Mouse (Mus musculus): Measurements from ENCODE around the gene Ldhc.
"Not testable (repeated sequence)": the region's sequence is repeated elsewhere in the genome, so short reads cannot be mapped to it uniquely, and the experiment has no call there.

Gene Ldhc

DNA sequence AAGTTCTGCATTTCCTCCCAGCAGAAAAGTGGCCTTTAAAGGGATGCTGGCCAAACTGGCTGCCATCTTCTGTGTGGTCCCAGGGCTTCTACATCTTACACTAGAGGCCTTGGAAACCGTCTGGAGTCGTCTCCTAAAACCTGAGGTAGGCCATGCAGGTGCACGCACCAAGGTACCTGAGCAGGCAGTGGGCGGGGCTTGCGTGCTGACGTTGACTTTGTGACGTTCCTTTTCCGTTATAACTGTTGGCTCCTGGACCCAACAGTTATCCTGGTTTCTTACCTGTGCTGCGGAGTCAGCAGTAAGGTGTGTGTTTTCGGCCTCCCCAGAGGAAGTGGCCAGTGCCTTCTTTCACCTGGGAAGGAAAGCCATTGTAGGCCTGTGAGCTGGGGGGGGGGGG is at the start of gene Ldhc:
Ldhc (plus strand) TSS at position 208 of the 400 bp plus-strand sequence.
- no peak for DNase-seq

DNA sequence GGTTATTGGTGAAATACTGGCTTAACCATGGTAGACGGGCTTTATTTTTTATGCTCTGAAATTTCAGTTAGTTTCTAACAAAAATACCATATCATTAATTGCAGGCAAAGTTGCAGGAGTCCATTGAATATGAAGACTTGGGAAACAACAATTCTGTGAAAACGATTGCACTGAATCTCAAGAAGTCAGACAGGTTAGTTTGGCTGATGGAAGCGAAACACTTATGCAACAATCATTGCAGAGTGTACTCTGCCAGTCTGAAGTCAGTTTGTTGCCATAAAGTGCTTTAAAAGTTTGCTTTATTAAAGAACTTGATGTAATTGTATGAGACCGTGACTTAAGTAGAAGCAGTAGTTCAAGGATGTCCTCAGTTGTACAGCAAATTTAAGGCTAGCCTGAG is 47.0 kb upstream of the Ldhc start:
- DNase-seq = no peak

DNA sequence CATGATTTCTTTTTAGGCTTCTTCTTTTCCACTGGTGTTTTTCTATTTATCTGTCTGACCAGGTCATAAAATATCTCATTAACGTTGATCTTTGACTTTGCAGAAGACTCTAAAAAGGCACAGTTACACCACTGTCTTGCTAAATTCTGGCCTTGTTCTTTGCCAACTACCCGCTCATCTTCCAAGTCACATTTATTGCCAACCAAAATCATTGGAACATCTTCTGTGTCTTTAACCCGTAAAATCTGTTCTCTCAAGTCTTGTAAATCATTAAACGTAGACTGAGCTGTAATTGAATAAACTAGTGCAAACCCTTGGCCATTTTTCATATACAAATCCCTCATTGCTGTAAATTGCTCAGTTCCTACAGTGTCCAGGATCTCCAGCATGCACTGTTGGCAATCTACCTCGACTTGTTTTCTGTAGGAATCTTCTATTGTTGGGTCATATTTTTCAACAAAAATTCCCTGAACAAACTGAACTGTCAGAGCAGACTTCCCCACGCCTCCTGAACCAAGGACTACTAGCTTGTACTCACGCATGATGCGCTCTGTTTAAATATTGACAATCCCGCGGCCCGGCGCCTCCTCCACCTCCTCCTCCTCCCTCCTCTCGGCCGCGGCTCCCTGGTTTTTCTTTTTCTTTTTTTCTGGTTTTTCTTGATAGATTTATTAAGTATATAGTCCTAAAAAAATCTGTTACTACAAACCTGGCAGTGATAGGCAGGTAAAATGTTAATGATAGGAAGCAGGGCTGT is 39.9 kb upstream of the Ldhc start:
- peak; percentile 79 for DNase-seq

DNA sequence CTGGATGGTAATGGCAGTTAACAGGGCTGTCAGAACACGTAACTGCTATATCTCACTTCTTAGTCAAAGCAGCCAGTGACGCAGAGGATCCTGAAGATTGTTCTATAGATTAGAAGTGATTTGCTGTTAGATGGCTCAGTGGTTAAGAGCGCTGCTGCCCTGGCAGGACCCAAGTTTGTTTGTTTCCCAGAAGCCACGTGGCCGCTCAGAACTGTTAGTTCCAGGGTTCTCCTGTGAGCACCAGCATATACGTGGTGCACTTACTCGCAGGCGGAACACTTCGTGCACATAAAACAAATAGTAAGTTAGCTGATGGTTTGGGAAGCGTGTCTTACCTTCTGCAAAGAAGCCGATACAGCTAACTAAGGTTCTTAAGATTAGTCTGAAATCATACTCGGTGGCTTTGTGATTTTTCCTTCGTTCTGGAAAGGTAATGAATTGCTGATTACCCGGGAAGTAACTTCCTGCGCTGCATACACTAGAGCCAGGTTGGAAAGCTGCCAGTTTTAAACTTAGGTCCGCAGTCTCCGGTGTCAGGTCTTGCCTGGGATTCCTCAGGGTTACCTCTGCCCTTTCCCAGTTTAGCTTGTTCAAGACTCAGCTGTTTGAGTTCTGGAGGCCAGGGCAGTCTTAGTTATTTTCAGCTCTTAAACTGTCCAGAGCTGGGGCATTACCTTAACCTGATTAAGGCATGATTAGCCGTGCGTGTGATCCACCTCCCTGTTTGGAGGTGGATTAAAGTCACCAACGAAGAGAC is 33.8 kb upstream of the Ldhc start:
- peak; percentile 90 for DNase-seq

DNA sequence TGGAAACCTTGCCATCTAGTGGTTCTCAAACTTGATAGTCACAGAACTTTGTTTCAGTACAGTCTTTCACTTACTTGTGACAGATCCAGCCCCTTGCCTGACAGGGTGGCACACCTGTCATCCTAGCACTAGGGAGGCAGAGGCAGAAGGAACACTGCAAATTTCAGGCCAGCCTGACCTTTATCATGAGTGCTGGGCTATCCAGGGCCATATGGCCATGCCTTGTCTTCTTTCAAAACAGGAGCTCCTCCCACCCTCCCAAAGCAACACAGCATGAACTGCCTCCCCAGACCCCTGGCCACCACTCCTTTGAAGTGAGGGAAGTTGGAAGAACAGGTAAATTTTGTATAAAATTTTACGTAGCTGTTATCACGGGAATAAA is 33.2 kb upstream of the Ldhc start:
- no peak for DNase-seq

DNA sequence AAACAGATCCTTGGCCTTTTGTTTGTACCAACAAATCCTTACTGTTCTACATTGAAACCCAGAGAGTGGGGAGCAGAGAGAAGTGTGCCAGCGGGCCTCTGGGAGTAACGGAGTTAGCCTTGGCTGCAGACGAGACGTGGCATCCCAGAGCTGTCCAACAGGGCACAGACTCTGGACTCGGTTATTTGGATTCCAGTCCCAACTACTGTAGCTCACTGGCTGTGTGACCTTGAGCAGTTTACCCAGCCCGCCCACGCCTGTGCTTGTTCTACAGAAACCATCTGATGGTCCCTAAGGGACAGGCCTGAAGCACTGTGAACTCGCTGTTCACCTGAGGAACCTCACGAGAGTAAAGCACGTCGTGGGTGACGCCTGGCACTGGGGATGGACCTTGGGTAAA is 31.1 kb upstream of the Ldhc start:
- peak; percentile 68 for DNase-seq

DNA sequence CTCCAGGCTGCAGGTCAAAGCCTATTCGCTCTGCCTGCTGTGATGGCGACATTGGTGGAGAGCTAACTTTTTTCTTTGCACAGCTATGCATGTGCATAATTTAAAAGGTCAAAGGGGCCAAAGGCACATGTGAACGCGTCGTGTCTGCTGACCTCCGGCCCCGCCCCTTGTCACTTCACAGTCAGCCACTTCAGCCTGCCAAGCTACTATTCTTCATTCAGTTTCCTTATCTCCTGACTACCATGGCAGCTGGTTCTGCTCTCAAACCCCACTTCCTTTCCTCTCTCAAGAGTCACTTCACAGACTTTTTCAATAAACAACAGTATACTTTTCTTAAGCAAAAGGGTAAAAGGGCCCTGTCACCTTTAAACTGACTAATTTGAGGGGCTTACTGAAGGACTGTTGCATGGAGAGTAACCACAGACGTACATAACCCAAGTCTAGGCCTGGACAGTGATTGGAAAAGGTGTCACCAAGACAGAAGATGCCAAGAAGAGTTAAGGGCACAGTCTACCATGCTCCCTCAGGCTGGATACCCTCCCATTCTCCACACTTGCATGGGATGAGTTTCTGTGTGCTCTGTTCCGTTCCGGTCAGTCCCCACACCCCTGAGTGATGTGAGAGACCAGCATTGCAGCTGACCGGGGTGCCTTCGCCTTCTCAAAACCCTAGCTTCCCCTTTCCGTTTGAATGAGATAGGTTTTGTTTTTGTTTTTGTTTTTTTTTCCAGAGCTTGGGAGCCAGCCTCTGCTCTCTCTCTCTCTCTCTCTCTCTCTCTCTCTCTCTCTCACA is 30.0 kb upstream of the Ldhc start:
- DNase-seq = no peak

DNA sequence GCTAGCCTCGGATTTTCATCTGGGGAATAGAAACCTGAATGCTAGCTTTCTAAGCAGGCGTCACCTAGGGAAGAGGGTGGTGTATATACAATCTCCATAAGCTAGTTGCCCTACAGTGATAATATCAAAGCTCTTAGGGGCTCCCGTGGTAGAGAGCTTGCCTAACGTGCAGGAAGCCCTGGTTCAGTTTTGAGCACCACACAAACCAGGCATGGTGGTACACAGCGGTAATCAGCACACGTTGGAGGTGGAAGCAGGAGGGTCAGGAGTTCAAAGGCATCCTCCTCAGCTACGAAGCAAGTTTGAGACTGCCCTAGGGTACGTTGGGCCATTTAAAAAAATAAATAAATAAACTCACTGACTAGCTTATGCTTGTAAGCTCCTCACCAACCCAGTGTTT is 29.3 kb upstream of the Ldhc start:
- no peak for DNase-seq

DNA sequence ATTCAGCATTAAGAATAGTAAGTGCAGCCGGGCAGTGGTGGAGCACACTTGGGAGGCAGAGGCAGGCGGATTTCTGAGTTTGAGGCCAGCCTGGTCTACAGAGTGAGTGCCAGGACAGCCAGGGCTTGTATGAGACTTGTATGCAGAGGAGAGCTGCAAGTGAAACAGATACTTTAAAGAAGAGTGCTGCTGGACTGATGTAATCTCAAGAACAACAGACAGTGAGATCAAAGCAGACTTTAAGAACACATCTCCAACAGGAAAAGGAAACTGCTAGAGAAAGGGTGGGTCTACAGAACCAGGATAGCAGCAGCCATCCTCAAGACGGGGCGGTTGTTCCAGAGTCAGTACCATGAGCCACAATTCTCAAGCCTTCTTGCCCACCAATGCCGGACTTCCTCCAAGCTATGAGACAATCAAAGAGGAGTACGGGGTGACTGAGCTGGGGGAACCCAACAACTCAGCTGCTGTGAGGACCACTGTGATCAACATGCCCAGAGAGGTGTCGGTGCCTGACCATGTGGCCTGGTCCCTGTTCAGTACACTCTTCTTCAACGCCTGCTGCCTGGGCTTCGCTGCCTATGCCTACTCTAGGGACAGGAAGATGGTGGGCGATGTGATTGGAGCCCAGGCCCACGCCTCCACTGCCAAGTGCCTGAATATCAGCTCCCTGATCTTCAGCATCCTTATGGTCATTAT is 28.7 kb upstream of the Ldhc start:
- not testable (repeated sequence) for DNase-seq

DNA sequence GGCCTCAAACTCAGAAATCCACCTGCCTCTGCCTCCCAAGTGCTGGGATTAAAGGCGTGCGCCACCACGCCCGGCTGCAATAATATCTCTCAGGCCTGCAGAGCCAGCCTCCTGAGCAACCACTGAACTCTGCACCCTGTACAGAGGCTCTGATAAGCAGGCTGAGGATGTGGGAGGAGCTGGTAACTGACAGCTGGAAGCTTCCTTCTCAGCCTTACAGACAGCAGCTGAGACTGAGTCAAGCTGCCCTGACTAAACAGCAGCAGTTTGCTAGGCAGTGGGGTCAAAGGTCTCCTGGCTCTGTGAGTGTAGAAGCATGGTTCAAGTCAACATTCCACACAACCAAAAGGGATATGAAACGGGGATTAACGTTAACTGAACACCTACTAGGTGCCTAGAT is 27.7 kb upstream of the Ldhc start:
- DNase-seq = peak; percentile 94

DNA sequence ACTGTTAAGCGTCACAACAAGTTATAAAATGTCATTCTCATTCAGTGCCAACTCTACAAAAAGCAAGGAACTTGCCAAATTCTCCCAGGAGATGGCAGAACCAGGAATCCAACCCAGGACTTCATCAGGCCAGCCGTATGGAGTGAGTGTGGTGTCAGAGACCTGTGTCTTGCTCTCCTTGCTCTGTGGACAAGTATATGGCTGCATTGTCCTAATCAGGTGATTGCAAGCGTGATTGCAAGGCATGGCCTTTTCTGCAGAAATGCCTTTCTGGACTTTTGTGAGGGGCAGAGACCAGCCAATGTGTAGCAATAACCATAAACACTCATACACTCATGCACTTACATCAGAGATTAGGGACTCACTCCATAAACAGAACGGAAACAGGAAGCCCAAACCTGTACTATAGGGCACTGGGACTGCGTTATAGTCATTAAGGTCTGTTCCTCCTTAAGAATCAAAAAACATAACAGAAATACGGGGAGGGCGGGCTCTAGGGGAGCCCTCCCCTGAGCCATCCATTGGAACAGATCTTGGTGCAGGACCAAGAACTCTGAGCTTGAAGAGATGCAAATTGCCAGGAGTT is 27.2 kb upstream of the Ldhc start:
- DNase-seq = no peak

DNA sequence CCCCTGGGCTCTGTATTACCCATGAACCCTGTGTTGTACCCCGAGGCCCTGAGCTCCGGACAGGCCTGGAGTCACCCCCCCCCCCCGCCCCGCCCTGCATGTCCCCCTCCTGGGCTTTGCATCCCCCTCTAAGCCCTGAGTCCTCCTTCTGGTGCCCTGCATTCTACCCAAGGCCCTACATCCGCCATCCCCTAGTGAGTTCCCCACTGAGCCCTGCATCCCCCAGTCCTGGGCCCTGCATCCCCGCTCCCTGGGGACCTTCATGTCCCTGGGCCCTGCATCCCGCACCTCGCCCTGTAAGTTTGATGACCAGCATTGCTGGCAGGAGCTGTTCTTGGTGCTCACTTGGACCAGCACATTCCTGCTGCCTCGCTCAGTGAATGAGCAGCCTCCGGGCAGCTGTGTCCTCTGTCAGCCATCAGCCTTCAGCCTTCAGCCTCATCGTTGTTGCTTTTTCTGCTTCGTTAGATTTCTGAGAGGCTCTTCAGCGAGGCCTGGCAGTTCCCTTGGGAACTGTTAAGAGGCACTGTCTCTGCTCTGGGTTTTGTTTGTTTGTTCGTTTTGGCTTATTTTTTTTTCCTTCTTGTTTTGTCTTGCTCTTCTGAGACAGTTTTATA is 25.9 kb upstream of the Ldhc start:
- DNase-seq = no peak

DNA sequence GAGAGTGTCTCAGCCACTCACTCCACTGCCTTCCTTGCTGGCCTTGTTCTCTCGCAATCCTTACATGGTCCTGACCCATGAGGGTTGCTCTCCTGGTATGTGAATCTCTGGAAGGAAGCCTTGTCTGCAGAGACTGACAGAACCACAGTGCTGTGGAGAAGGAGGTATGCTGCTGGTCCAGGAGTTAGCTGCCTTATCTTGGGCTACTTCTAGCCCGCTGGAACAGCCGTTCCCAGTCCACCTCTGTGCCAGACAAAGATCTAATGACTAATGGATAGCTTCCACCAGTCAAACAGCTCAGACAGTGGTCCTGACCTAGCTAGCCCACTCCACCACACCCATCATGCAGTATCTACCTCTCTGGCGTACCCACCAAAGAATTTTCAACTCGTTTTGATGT is 24.6 kb upstream of the Ldhc start:
- no peak for DNase-seq

DNA sequence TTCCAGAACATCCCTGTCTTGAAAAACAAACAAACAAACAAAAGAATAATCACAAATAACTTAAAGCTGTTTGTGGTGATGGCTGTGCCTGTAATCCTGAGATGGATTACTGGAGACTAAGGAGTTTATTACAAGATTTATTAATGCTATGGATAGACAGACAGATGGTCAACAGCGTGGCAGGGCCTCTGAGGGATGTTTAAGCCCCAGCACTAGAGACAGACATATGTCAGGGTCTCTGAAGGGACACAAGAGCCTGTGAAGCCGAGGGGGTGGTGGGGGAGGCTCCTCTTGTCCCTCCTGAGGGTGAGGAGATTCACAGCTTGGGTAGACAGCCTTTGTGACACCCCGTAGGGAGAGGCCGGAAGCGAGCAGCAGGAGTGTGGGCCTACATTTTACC is 23.9 kb upstream of the Ldhc start:
- no peak for DNase-seq

DNA sequence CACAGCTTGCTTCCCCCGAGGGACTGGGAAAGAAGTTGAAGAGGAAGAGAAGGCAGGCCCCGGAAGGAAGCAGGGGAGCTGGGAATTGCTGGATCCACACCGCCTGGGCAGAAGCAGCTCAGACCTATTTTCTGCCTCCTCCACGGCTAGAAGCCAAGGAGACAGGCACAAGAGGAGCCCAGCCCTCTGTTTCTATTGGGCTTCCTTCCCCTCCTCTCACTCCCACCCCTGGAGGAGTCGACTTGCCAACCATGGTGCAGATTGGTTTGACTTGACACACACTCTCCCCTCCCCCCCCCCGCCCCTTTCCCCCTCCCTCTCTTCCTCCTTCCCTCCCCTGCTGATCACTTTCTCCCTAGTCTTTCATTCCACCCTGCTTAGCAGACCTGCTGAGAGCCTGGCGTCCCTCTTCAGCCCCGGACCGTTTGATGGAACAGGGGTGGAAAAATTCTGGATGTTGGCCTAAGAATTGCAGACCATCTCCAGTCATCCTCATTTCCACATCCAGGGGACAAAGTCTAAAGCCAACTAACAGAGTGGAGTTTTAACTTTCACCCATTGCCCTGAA is 22.8 kb upstream of the Ldhc start:
- peak; percentile 83 for DNase-seq

DNA sequence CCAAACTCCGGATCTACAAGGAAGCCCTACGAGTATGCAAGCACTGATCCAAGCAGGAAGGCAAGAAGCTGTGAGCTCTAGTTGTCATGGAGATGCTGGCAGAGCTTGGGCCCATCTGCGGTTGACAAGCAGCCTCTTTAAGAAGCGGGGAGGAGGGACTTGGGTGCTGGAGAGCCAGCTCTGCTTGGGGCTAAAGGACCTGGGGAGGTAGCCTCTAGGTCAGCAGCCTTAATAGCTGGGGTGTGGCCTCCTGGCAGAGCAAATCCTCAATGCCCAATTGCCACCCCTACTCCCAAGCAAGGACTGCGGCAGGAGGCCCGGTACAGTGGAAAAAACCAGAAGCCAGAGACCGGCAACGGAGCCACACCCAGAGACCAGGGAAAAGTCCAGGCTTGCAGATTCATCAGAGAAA is 22.1 kb upstream of the Ldhc start:
- peak; percentile 94 for DNase-seq

DNA sequence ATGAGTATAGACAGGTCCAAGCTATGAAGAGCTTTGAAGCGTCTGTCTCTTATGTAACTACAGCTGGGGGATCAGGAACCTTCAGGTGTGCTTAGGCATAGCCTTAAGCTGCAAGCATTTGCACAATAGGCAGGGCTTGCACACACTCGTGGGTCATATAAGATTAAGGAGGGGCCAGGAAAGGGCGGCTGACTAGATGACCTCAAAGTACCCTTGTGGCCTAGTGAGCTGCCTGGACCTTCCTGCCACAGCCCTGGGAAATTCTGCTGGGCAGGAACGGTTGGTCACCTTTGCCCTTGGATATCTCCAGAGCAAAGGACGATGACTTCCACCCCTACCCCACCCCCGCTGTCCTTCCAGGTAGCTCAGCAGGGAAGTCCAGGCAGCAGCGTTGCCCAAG is 21.6 kb upstream of the Ldhc start:
- peak; percentile 89 for DNase-seq

DNA sequence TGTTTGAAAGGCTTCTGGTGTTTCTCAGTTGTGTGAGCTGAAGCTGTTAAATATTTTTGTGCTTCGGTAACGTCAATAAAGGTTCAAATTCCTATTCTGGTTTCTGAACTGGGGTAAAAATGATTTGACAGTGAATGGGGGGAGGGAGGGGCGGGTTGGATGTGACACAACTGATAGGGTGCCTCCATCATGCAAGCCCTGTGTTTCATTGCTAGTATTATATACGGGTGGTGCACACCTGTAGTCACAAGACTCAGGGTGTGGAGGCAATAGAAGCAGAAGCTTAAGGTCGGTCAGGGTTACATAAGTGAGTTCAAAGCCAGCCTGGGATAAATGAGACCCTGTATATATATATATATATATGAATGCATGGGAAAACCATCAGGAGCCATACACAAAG is 21.1 kb upstream of the Ldhc start:
- no peak for DNase-seq

DNA sequence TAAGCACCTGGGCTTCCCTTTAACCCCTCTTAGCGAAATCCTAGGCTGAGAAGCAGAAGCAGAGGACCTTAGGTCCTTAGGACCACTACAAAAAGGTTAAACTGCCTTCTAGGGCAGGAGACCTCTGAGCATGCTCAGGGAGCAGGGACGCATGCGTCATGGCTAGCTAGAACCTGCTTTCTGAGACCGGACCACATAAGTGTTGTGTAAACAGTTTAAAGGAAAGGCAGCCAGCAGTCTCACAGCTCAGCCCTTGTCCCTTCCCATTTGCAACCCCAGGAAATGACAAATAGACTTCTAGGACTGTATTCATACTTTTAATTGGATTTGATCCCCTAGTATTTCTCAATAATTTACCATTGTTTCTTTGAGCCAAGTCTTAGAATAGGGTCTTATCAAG is 20.7 kb upstream of the Ldhc start:
- DNase-seq = no peak

DNA sequence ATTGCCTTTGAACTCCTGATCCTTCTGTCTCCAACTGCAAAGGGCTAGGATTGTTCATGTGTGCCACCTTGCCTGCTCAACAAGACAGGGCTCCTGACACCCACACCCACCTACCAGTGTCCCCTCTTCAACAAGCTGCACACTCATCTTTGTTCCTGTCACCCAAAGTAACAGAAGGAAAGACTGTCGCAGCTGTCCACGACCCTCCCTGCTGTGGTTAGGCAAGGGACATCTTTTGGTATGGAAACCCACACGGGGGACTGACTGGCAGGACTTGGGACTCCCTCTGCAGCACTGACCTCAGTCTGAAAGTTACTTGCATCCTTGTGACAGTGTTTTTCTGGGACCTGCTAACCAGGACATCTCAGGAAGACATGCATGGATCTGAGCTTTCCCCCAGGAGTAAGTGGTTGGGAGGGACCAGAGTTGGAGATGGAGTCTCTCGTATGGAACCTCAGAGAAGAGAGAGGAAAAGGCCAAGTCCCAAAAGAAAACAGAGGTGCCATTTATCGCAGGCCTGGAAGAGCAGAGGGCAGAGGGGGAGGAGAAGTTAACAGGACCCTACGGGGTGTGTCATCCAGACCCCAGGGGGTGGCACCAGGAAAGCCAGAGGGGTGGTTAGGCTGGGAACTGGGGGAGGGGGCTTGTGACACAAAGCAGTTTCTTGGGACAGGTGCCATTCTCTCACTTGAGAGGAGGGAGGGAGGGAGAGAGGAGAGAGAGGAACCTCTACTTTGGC is 20.0 kb upstream of the Ldhc start, which contains the start of gene Ldha:
Ldha (plus strand) TSS at position 689 of the 739 bp plus-strand sequence.
- DNase-seq = no peak

DNA sequence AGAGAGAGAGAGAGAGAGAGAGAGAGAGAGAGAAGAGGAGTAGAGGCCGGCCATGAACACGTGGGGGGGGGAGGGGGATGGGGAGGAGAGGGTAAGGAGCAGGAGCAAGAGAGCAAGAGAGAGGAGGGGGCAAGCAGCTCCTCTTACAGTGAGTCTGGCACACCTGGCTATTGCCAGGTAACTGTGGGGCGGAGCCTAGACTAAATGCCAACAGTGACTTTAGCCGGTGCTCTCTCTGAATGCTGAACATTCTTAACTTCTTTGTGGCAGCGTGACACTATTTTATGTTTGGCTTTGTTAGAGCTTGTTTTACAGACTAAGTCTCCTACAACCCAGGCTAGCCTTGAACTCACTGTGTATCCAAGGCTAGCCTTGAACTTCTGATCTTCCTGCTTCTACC is 18.7 kb upstream of the Ldhc start:
- DNase-seq = no peak

Data from kidney, adult 9 months (tissue).